Mouse (Mus musculus) retina, postnatal 7 days (tissue): Measurements from ENCODE around the gene Angptl4.
"Not testable (repeated sequence)": the region's sequence is repeated elsewhere in the genome, so short reads cannot be mapped to it uniquely, and the experiment has no call there.

Source experiments
- DNase-seq: peaks from one replicate; pipeline ENCODE4 v3.0.0-alpha.2; 2012; ENCODE audit warnings: low read depth, low spot score

Gene Angptl4

GRCm38 (mm10) chr17:33781124-33781977 is at the start of gene Angptl4:
TSS of gene Angptl4 (minus strand) at chr17:33781830.
- peak; percentile 42 for DNase-seq

GRCm38 (mm10) chr17:33829561-33829960 is 47.9 kb upstream of the Angptl4 start:
- no peak for DNase-seq

GRCm38 (mm10) chr17:33828892-33829291 is 47.3 kb upstream of the Angptl4 start:
- no peak for DNase-seq

- peak; percentile 62 for DNase-seq
Measured at GRCm38 (mm10) chr17:33826850-33827249, 45.2 kb upstream of the Angptl4 start.

- DNase-seq = no peak
Measured at GRCm38 (mm10) chr17:33825462-33825861, 43.8 kb upstream of the Angptl4 start.

- DNase-seq = not testable (repeated sequence)
Measured at GRCm38 (mm10) chr17:33824997-33825330, 43.3 kb upstream of the Angptl4 start.

GRCm38 (mm10) chr17:33824084-33824996 is 42.7 kb upstream of the Angptl4 start, which contains the start of the genes Rps28 and Ndufa7:
TSS of gene Rps28 (minus strand) at chr17:33824562.
TSS of gene Ndufa7 (plus strand) at chr17:33824572.
- peak; percentile 96 for DNase-seq

- not testable (repeated sequence) for DNase-seq
Measured at GRCm38 (mm10) chr17:33823171-33823570, 41.5 kb upstream of the Angptl4 start.

- DNase-seq = no peak
Measured at GRCm38 (mm10) chr17:33822436-33822959, 40.9 kb upstream of the Angptl4 start.

GRCm38 (mm10) chr17:33817969-33818643 is 36.5 kb upstream of the Angptl4 start:
- no peak for DNase-seq

- DNase-seq = peak; percentile 89
Measured at GRCm38 (mm10) chr17:33817184-33817968, 35.7 kb upstream of the Angptl4 start.

- DNase-seq = no peak
Measured at GRCm38 (mm10) chr17:33816612-33817011, 35.0 kb upstream of the Angptl4 start.

- no peak for DNase-seq
Measured at GRCm38 (mm10) chr17:33815399-33815798, 33.8 kb upstream of the Angptl4 start.

GRCm38 (mm10) chr17:33812990-33813389 is 31.4 kb upstream of the Angptl4 start:
- no peak for DNase-seq

GRCm38 (mm10) chr17:33812475-33812874 is 30.8 kb upstream of the Angptl4 start:
- DNase-seq = no peak

GRCm38 (mm10) chr17:33811142-33811516 is 29.5 kb upstream of the Angptl4 start:
- no peak for DNase-seq

- peak; percentile 95 for DNase-seq
Measured at GRCm38 (mm10) chr17:33810334-33811141, 28.9 kb upstream of the Angptl4 start, which contains the start of gene Kank3. TSS of gene Kank3 (plus strand) at chr17:33810519.

GRCm38 (mm10) chr17:33808192-33808591 is 26.6 kb upstream of the Angptl4 start:
- DNase-seq = no peak

GRCm38 (mm10) chr17:33807181-33807888 is 25.7 kb upstream of the Angptl4 start:
- DNase-seq = no peak
